Mouse (Mus musculus) CH12.LX (cell line): ENCODE results near the gene Abhd4.

Experiments used
- CHD2 ChIP-seq: IDR thresholded peaks from 2 replicates; pipeline ENCODE4 v1.6.1; 2011; ENCODE audit warnings: low read length, improper control_type of control experiment
- CTCF ChIP-seq, 2 experiments: IDR thresholded peaks in 1 of 2; conservative IDR thresholded peaks in 1 of 2; 2 replicates each; pipeline ENCODE4 v1.5.1; 2011 to 2012; ENCODE audit warnings: low read depth in 2 of 2, low read length in 2 of 2, improper control_type of control experiment in 1 of 2, inconsistent platforms in 1 of 2, mild to moderate bottlenecking in 1 of 2, moderate library complexity in 1 of 2
- HCFC1 ChIP-seq: IDR thresholded peaks from 2 replicates; pipeline ENCODE4 v1.6.1; 2012; ENCODE audit warnings: low read depth, mild to moderate bottlenecking, inconsistent platforms, low read length, improper control_type of control experiment
- MAFK ChIP-seq: IDR thresholded peaks from 2 replicates; pipeline ENCODE4 v1.6.1; 2011; ENCODE audit warnings: low read length, improper control_type of control experiment; ENCODE audit not compliant: insufficient replicate concordance
- MAX ChIP-seq: IDR thresholded peaks from 2 replicates; pipeline ENCODE4 v1.6.1; 2011; ENCODE audit warnings: low read length, improper control_type of control experiment
- NRF1 ChIP-seq: IDR thresholded peaks from 2 replicates; pipeline ENCODE4 v1.6.1; 2014; ENCODE audit warnings: low read depth, mild to moderate bottlenecking, inconsistent platforms, low read length, improper control_type of control experiment, moderate library complexity
- POLR2A ChIP-seq: IDR thresholded peaks from 2 replicates; pipeline ENCODE4 v1.6.1; 2011; ENCODE audit warnings: low read depth, mild to moderate bottlenecking, improper control_type of control experiment, low read length
- POLR2AphosphoS2 ChIP-seq: IDR thresholded peaks from 2 replicates; pipeline ENCODE4 v1.6.1; 2011; ENCODE audit warnings: low read depth, low read length, improper control_type of control experiment
- RAD21 ChIP-seq: IDR thresholded peaks from 2 replicates; pipeline ENCODE4 v1.6.1; 2011; ENCODE audit warnings: low read depth, mild to moderate bottlenecking, low read length, improper control_type of control experiment, moderate library complexity
- ZMIZ1 ChIP-seq: IDR thresholded peaks from 2 replicates; pipeline ENCODE4 v1.6.1; 2012; ENCODE audit warnings: low read depth, mild to moderate bottlenecking, inconsistent platforms, low read length, improper control_type of control experiment

DNA sequence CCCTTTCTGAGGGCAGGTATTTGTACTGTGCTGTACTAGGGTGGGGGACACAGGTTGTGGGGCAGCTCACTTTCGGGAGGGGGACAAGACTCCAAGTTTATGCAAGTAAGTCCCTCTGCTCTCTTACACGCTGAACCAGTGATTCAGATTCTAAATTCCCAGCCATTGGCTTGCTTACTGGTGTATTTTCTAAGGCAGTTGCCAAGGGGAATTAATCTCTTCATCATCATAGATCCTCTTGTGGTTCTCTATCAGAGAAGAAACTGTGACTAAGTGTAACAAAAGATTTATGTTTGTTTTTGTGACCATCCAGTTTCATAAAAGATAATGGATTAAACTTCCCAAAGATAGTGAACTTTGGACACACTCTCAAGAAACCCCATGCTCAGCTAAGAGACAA, 40.3 kb upstream of the Abhd4 start:
- TF ChIP-seq POLR2A = no peak
- TF ChIP-seq CTCF (conservative IDR thresholded peaks at IDR 0.05 in 1 of 2, IDR thresholded peaks at IDR 0.05 in 1 of 2; ENCODE audit: low read depth in 2 of 2, low read length in 2 of 2) = no peak
- TF ChIP-seq RAD21 = no peak
- no peak for TF ChIP-seq POLR2AphosphoS2
- no peak for TF ChIP-seq ZMIZ1
- no peak for TF ChIP-seq CHD2
- no peak for TF ChIP-seq MAFK
- no peak for TF ChIP-seq HCFC1
- no peak for TF ChIP-seq NRF1
- no peak for TF ChIP-seq MAX
